Mouse (Mus musculus) forebrain, embryonic 16.5 days (tissue): ENCODE results near the gene Cnn1. TPM values are rescaled to one million over a fixed set of nuclear protein-coding genes. Genes with fewer than 3 reads are reported as not detected.

Source experiments
- ATAC-seq: fragments of 200-750 bp; cut with Nextera tagmentation; 2 replicates; pipeline ENCODE4 v1.8.0; 2017; ENCODE audit warnings: mild to moderate bottlenecking, moderate library complexity
- H3K27ac ChIP-seq: fragments of 300-500 bp; sonication (generic); 2 replicates; pipeline ENCODE4 v1.5.1; 2014; ENCODE audit warnings: low read length, control low read depth
- H3K27me3 ChIP-seq: fragments of 300-500 bp; sonication (generic); replicated peaks from 2 replicates; pipeline ENCODE4 v1.6.1; 2014; ENCODE audit warnings: low read length; ENCODE audit not compliant: control insufficient read depth, insufficient read depth
- H3K36me3 ChIP-seq: fragments of 300-500 bp; sonication (generic); 2 replicates; pipeline ENCODE4 v1.6.1; 2014; ENCODE audit not compliant: control insufficient read depth, insufficient read depth
- H3K4me1 ChIP-seq: fragments of 300-500 bp; sonication (generic); replicated peaks from 2 replicates; pipeline ENCODE4 v1.6.1; 2014; ENCODE audit warnings: low read length; ENCODE audit not compliant: control insufficient read depth, insufficient read depth
- H3K4me2 ChIP-seq: fragments of 300-500 bp; sonication (generic); 2 replicates; pipeline ENCODE4 v1.6.1; 2014; ENCODE audit warnings: mild to moderate bottlenecking, low read length, control low read depth
- H3K4me3 ChIP-seq: fragments of 300-500 bp; sonication (generic); replicated peaks from 2 replicates; pipeline ENCODE4 v1.5.1; 2014; ENCODE audit warnings: mild to moderate bottlenecking, low read length, control low read depth
- H3K9ac ChIP-seq: fragments of 300-500 bp; sonication (generic); replicated peaks from 2 replicates; pipeline ENCODE4 v1.6.1; 2014; ENCODE audit warnings: low read depth, low read length, control low read depth
- H3K9me3 ChIP-seq: fragments of 300-500 bp; sonication (generic); 2 replicates; pipeline ENCODE4 v1.6.1; 2016; ENCODE audit warnings: low read length; ENCODE audit not compliant: control insufficient read depth
- WGBS: fragments of 180-500 bp; shearing (Covaris S2); extraction: QIAGEN DNeasy Blood & Tissue Kit; methylation state at CpG from one replicate; pipeline ENCODE4 v1.1.7; 2014; 5-methylcytosine and 5-hydroxymethylcytosine counted together
- polyA plus RNA-seq: library from polyadenylated mRNA; unstranded; fragments of >200 nt; fragmentation: Nextera tagmentation; extraction: Ambion mirVana; gene quantifications from 2 replicates; pipeline ENCODE4 v1.2.1, GENCODE M21; 2015

Gene Cnn1
- polyA plus RNA-seq, 1 experiment from 2014 or later: 0.60 TPM

DNA sequence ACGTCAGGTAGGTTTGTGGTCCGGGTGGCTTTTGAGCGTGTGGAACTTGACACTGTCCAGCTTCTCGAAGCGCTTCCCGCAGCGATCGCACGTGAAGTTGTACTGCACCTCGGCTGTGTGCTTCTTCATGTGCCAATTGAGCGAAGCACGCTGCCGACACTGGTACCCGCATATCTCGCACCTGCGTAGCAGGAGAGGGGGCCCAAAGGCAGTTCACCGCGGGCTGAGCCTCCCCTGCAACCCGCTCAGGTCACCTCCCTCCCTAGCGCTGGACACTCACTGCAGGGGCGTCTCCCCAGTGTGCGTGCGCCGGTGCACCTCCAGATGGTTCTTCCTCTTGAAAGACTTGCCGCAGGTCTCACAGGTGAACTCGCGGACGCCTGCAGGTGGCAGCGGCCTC lies 43.3 kb upstream of the Cnn1 start:
- Histone ChIP-seq H3K36me3 (peaks cover 11% of the 10 kb centered on the region), H3K9ac (no peak overlapping the region), H3K4me3 (no peak overlapping the region), H3K4me1 (peaks cover 10% of the 10 kb centered on the region), H3K4me2 (no peak overlapping the region), H3K27ac (no peak overlapping the region), H3K27me3 (no peaks in the 10 kb centered on the region), H3K9me3 (no peaks in the 10 kb centered on the region)
- 42% methylated on average over 29 of the region's 29 CpGs for WGBS
- ATAC-seq: no peak

DNA sequence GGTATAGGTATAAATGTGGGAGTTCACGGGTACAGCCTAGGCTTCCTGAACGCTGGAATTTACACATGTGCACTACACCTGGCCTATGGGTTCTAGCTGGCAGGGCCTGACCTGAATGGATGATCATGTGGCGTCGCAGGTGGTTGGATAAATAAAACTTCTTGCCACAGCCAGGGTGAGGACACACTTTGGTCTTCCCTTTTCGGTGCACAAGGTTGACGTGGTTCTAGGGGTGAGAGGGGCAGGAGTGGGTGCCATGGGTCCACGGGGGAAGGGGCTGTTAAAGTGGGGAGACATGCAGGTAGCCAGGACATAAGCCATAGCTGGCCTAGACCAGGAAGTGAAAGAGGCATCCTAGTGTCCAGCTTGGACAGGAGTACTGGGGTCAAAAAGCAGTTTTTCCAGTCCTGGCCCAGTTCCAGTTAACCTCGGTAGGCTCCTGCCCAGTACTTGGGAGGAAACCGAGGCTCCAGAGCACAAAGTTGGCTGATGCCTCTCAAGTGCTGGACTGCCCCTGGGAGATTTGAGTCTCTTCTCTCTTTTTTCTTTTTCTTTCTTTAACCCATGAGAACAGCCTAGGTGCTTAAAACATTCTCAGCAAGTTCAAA lies 42.6 kb upstream of the Cnn1 start:
- 77% methylated on average over 9 of the region's 9 CpGs for WGBS
- ATAC-seq: no peak
- Histone ChIP-seq H3K4me2 (no peak overlapping the region), H3K4me1 (peaks cover 10% of the 10 kb centered on the region), H3K4me3 (no peak overlapping the region), H3K9me3 (no peaks in the 10 kb centered on the region), H3K36me3 (peaks cover 11% of the 10 kb centered on the region), H3K9ac (no peak overlapping the region), H3K27me3 (no peaks in the 10 kb centered on the region), H3K27ac (no peak overlapping the region)

DNA sequence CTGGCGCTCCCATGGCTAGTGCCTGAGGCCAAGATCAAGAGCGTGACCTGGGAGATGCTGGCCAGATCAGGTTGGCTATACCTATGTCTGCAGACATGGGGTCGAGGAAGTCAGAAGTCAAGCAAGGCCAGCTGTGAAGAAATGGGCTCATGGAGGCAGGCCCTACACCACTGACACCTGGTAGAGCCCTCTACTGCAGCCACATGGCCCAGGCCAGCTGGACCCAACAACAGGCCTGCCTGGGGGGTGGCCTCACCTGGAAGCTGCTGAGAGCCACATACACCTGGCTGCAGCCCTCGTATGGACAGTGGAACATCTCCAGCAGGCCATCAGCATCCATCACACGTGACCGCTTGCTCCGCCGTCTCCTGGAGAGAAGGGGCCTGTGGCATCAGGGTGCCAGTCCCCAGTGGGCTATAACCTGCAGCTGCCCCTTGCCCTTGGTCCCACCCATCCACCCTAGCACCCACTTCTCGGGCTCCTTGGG lies 41.9 kb upstream of the Cnn1 start:
- H3K4me1 ChIP-seq: peaks cover 9% of the 10 kb centered on the region
- no peak for ATAC-seq
- H3K9me3 ChIP-seq: no peaks in the 10 kb centered on the region
- H3K4me2 ChIP-seq: no peak overlapping the region
- H3K27me3 ChIP-seq: no peaks in the 10 kb centered on the region
- H3K36me3 ChIP-seq: peaks cover 11% of the 10 kb centered on the region
- no peak overlapping the region for H3K9ac ChIP-seq
- 95% methylated on average over 9 of the region's 9 CpGs for WGBS
- no peak overlapping the region for H3K4me3 ChIP-seq
- H3K27ac ChIP-seq: no peak overlapping the region

DNA sequence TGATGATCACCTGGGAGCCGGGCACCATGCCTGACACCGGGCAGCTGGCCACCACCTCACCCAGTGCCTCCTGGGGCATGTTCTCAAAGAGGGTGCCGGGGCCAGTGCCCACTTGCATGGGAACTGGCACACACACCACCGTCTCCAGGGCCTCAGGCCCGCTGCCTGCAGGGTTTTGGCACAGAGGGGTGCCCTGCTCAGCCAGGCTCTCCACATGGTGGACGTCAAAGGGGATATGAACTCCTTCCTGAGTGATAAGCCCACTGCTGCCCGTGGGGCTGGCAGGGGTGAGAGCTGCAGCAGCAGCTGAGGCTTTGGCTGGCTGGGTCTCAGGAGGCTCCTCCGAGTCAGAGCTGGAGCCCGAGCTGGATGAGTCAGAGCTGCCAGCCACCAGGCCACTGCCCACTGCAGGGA lies 41.0 kb upstream of the Cnn1 start:
- no peak for ATAC-seq
- 85% methylated on average over 9 of the region's 9 CpGs for WGBS
- no peaks in the 10 kb centered on the region for H3K27me3 ChIP-seq
- no peak overlapping the region for H3K27ac ChIP-seq
- H3K9me3 ChIP-seq: no peaks in the 10 kb centered on the region
- H3K36me3 ChIP-seq: peaks cover 13% of the 10 kb centered on the region
- no peak overlapping the region for H3K4me2 ChIP-seq
- H3K9ac ChIP-seq: no peak overlapping the region
- H3K4me1 ChIP-seq: peaks cover 6% of the 10 kb centered on the region
- no peak overlapping the region for H3K4me3 ChIP-seq

DNA sequence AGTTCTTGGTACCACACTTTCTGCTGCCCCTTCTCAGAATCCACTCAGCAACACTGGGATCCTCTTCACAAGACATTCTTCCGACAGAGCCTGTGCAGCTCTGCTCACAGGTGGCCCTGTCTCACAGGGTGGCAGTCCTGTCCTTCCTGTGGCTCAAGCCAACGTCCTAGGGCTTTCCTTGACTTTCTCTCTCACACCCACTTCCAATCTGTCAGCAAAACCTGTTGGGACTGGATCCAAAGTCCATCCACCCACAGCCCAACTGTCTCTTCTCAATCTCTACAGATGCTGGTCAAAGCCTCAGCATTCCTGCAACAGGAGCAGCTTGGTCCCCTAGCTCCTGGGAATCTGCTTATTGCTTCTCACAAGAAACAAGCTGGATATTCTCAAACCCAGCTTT lies 37.7 kb upstream of the Cnn1 start:
- Histone ChIP-seq H3K27me3 (no peaks in the 10 kb centered on the region), H3K4me1 (no peaks in the 10 kb centered on the region), H3K4me2 (no peak overlapping the region), H3K27ac (no peak overlapping the region), H3K4me3 (no peak overlapping the region), H3K9me3 (no peaks in the 10 kb centered on the region), H3K36me3 (peaks cover 27% of the 10 kb centered on the region), H3K9ac (no peak overlapping the region)
- 72% methylated on average over 2 of the region's 2 CpGs for WGBS
- no peak for ATAC-seq

DNA sequence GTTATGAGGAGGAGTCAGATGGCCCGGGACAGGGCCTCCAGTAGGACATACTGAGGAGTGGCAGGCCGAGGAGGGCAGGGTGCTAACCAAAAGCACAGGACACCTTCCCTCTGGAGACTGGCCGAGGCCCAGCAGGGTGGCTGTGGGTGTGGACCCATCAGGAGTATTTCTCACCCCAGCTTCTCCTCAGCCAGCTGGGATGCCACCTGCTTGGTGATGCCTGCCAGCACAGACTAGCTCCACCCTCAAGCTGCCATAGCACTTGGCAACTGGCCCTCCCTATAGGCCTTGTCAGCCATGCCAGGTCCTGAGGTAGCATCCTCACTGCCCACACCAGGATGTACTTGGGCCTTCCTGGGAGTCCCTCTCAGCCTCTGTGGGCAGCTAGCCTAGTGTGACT lies 34.7 kb upstream of the Cnn1 start:
- H3K36me3 ChIP-seq: peaks cover 18% of the 10 kb centered on the region
- H3K4me2 ChIP-seq: no peak overlapping the region
- no peak overlapping the region for H3K27ac ChIP-seq
- no peak overlapping the region for H3K9ac ChIP-seq
- no peaks in the 10 kb centered on the region for H3K27me3 ChIP-seq
- 75% methylated on average over 3 of the region's 3 CpGs for WGBS
- no peak overlapping the region for H3K4me3 ChIP-seq
- no peaks in the 10 kb centered on the region; the same call in 1 of the 2 replicates for H3K4me1 ChIP-seq
- ATAC-seq: peak; percentile 55; the same call in 1 of the 2 replicates
- H3K9me3 ChIP-seq: no peaks in the 10 kb centered on the region

DNA sequence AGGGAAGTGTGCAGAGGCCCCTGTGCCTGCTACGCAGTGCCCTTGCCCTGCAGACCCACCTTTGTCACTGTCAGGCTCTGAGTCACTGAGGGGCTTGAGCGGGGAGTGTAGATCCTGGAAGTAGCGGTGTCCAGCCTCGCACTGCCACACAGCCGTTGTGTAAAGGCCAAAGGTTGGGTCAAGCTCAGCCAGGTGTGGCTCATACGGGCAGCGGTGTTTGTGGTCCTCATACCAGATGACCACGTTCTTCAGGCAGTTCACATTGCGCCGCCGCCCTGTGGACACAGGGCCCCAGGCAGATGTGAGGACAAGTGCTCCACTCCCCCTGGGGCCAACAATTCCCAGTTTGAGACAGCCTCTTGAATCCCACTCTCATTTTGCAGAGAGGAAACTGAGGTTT lies 33.4 kb upstream of the Cnn1 start:
- Histone ChIP-seq H3K9ac (no peak overlapping the region), H3K27ac (no peak overlapping the region), H3K27me3 (no peaks in the 10 kb centered on the region), H3K4me1 (peaks cover 10% of the 10 kb centered on the region), H3K9me3 (no peaks in the 10 kb centered on the region), H3K36me3 (peaks cover 16% of the 10 kb centered on the region), H3K4me3 (no peak overlapping the region), H3K4me2 (no peak overlapping the region)
- ATAC-seq: no peak
- 95% methylated on average over 11 of the region's 11 CpGs for WGBS

DNA sequence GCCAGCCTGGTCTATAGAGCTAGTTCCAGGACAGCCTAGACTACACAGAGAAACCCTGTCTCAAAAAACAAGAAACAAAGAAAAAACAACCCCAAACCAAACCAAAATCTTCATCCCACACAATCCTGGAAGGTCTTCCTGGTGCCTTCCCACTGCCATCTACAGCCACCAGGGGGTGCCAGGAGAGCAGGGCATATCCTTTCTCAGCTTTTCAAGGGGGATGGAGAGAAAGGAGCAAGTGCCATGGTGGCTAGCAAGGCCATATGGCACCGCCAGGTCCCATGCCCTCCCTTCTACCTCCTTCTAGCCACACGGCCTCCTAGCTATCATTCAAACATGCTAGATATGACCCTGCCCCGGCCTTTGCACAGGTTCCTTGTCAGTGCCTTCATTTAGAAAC lies 32.6 kb upstream of the Cnn1 start:
- Histone ChIP-seq H3K9ac (no peak overlapping the region), H3K9me3 (no peaks in the 10 kb centered on the region), H3K36me3 (peaks cover 16% of the 10 kb centered on the region), H3K4me3 (no peak overlapping the region), H3K4me2 (no peak overlapping the region), H3K27me3 (no peaks in the 10 kb centered on the region), H3K4me1 (peaks cover 10% of the 10 kb centered on the region), H3K27ac (no peak overlapping the region)
- ATAC-seq: no peak
- WGBS: 79% methylated on average over 3 of the region's 3 CpGs

DNA sequence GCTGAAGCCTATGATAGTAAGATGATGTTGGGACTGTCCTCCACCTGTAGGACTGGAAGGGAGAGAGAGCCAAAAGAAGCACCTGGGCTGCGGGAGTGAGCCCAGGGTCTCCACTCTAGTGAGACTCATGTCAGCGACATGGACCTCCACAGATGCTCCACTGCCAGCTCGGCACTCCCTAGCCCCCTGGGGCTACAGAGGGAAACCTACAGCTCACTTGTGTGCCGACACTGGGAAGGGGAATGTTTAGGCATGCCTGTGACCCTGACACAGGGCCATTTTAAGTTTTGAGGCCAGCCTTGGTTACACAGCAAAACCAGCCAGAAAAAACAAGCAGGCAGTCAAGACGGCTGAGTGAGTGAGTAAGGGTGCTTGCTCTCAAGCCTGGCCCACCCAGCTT lies 31.8 kb upstream of the Cnn1 start:
- Histone ChIP-seq H3K4me2 (no peak overlapping the region), H3K27ac (no peak overlapping the region), H3K9ac (no peak overlapping the region), H3K9me3 (no peaks in the 10 kb centered on the region), H3K36me3 (peaks cover 16% of the 10 kb centered on the region), H3K27me3 (no peaks in the 10 kb centered on the region), H3K4me1 (peaks cover 17% of the 10 kb centered on the region), H3K4me3 (no peak overlapping the region)
- WGBS: 85% methylated on average over 5 of the region's 5 CpGs
- ATAC-seq: no peak
